Mouse (Mus musculus) left cerebral cortex, postnatal 25 days (tissue): ENCODE measurements around the gene Atp6v0a4. TPM values are rescaled to one million over a fixed set of nuclear protein-coding genes. Genes with fewer than 3 reads are reported as not detected.

Source experiments
- DNase-seq, 2 experiments: peaks; one replicate each; pipeline ENCODE4 v3.0.0; 2022; ENCODE audit warnings: low spot score in 2 of 2, mixed read lengths in 1 of 2
- intact Hi-C: fragments of 180-260 bp; cut with DNase I; formaldehyde crosslinking; loops from one replicate; pipeline ENCODE4 v1.15.1; 2025
- total RNA-seq, 2 experiments: library from RNA; stranded (reverse); gene quantifications; 2 replicates each; pipeline ENCODE4 v1.2.3; 2021

The Atp6v0a4 gene
- total RNA-seq, 2 experiments from 2014 or later, result 1.9 to 3.1 TPM

DNA sequence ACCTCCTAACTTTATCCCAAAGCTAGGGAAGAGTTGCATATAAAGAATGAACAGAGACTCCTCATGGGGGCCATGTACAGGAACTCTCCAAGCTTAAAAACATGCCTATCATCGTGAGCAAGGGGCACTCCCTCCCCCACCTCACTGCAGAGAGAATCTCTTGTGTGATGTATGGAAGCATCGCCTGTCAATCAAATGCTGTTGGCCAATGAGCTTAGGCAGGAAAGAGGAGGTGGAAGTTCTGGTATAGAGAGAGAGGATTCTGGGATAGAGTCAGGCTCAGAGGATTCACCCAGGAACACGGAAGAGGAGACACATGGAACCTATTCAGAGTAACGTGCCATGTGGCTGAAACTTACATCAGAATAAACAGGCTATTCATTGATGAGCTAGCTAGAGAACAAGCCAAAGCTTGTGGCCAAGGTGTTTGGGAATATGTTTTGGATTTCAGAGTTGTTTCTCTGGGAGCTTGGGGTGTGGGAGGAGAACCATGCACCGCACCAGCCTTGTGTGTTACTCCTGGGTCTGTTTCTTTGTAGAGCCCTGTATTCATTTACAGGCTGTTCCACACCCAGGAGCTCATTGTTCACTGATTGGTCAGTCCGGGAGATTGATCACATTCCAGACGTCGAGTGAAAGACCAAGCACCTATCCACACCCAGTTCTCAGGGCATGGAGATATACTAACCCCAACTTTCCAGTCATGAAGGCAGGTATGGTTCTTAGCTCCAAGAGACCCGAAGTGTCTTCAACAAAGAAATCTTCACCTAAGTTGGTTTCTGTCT is 37.0 kb downstream of the Atp6v0a4 start:
- intact Hi-C loops, result no loop called here
- DNase-seq, result no peak

DNA sequence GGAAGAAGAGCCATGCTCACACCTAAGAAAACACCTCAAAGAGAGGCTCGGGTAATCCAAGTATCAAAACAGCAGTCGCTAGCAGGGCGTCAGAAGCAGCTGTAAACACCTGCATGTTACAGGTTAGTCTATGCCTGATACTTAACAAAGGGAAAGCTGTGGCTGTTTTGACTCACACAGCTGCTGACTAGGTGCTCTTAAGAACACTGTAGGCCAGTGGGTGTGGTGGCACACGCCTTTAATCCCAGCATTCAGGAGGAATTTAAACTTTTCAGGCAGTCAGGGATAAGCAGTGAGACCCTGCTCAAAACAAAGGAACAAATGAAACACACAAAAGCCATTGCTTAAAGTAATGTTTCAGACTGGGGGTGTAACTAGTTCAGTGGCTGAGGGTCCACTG is 41.2 kb downstream of the Atp6v0a4 start:
- DNase-seq, result no peak
- intact Hi-C loops, result no loop called here

DNA sequence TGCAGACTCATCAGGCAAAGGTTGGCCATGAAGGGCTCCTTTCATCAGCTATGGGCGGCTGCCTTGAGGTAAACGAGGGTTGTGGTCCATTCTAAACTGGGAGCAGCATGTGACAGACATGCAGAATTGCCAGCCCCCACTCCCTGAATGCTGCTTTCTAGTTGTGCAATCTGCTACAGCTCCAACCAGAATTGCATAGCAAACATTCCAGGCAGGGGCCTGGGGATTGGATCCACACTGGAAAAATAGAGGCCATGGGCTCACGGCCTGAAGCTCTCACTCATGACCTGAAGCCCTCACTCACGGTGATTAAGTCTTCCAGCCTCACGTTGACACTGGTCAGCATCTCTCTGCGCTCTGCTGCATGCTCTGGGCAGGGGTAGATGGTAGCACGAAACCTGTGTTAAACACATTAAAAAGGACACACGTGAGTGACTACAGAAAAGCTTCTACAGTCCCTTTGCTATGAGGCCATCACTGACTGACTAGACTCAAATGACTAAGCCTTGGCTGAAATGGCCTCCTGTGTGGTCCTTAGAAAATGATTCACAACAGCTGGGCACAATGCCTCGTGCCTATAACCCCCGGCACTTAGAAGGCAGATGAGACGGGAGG is 42.6 kb downstream of the Atp6v0a4 start:
- intact Hi-C loops, result no loop called here
- no peak for DNase-seq

DNA sequence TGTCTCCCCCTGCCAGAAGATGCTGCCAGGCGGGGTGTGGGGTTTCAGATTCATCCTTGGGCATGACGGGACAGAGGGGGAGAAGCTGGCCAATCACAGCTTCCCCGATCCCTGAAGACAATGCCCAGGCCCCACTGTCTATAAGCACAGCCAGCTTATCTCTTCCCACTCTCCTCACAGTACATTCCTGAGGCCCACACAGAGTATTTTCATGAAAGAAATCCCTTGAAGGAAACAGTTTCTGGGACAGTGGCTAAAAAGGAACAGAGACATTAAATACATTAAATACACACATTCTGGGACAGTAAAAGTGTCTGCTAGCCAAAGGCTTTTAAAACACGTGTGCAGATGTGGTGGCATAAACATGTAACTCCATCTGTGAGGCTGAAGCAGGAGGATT is 44.0 kb downstream of the Atp6v0a4 start:
- DNase-seq, result peak in 1 of 2 experiments; percentile 53
- intact Hi-C loops, result no loop called here

DNA sequence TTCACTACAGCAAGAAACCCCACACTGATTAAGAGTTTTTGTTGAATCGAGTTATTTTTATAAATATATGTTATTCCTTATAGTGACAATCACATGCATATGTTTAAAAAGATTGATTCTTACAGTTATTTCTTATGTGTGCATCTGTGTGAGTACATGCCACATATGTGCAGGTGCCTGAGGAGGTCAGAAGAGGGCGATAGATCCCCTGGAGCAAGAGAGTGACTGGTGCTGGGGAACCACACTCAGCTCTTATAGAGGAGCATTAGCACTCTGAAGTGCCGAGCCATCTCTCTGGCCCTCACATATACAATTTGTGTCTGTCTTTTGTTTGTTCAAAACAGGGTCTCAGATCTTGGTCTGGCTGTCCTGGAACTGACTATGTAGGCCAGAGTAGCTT is 50.8 kb downstream of the Atp6v0a4 start:
- no peak for DNase-seq
- intact Hi-C loops, result no loop called here

DNA sequence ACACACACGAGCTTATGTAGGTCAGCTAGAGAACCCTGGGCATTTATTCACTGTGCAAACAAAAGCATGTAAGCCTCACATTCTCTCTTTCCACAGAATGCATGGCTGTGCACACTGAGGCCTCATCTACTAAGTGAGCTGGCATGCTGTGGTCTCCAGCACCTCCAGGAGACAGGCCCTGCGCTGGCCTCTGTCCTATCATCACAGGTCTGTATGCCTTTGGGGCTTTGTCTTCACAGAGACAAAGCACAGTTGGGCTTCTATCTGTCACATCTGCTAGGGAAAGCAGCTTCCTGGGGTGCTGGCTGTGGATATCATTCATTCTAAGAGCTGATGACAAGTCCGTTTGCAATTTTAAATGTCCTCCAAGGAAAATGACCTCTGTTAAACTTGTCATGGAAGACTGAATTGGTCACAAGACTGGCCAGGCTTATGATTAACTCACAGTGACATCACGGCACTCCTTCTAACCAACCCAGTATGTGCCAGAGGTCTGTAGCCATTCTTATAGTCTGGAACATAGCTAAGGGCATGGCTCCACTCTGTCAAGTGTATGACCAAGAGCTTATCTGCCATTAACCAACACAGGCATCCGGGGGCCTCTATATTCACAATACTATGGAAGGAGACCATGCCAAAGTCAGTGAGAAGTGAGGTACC is 52.1 kb downstream of the Atp6v0a4 start:
- DNase-seq, result no peak
- intact Hi-C loops, result no loop called here

DNA sequence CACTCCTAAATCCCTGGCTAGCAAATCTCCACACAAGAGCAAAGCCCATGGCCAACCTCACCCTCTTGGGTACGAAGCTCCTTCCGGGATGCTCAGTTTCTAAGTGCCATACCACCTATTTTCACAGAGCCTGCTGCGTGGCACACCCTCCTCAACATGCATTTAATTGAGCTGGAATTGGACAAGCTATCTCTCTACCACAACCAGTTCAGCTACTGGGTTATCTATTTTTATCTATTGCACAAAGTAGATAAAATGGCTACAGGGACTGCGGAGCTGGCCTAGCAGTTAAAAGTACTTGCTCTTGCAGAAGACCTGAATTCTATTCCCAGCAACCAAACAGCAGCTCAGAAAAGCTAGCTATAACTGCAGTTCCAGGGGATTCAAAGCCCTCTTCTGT is 53.1 kb downstream of the Atp6v0a4 start:
- intact Hi-C loops, result no loop called here
- no peak for DNase-seq

DNA sequence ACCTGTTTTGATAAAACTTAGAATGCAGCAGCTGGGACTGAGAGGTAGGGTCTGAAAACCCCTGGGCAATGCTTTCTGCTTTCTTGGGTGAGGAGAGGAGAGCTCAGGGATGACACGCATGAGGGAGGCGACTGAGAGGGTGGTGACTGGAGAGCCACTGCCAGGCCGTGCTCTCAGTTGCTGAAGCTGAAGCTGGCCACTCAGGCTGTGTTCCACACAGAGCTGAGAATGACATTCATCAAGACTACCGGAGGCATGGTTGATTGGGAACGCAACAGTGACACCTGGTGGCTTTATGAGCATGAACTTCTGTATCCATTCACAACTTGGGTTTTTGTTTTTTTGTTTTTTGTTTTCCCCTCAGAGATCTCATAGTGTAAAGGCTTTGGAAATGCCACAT is 58.2 kb downstream of the Atp6v0a4 start:
- intact Hi-C loops, result loop anchor here (1.0 to 5.0 kb wide), 4 partner anchors 59 to 601 kb away; partner anchors contain the start of gene Trim24

DNA sequence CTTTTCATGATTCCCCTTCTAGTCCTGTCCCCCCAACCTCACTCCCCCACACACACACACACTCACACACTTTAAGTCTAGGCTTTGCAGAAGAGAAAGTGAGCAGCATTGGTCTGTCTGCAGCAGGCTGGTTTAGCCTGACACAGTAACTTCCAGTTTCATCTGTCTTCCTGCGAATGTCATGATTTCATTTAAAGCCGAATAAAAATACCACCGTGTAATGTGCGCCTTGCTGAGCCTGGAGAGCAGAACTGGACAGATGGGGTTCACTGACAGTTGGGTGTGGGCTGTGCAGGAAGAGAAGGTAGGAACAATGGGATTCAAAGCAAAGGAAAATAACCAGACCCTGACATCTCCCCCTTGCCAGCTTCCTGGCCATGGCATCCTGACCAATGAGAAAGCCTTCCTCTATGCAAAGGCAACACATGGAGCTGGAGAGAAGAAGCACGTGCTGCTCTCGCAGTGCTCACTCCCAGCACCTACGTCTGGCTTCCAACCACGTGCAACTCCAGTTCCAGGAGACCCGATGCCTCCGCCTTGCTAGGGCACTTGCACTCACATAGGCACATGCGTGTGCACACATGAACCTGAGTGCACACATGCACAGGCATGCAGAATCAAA is 58.8 kb downstream of the Atp6v0a4 start:
- DNase-seq, result peak; percentile 50 to 81
- intact Hi-C loops, result loop anchor here (1.0 to 5.0 kb wide), 4 partner anchors 58 to 601 kb away; partner anchors contain the start of gene Trim24

More for the DNA sequence above, 58.2 kb downstream of the Atp6v0a4 start:
- DNase-seq, result peak; percentile 72 to 73

DNA sequence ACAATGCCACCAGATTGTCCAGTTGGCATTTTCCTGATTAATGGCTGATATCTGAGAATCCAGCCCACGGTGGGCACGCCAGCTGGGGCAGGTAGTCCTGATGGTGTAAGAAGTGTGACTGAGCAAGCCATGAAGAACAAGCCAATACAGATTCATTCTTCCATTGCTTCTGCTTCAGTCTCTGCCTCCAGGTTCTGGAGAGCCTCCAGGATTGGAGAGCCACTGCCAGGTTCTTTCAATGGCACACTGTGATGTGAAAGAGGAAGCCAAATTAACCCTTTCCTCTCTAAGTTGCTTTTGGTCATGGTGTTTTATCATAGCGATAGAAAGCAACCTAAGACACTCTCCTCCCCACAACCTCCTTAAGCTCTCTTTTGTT is 59.3 kb downstream of the Atp6v0a4 start:
- intact Hi-C loops, result loop anchor here (5.0 kb wide), 1 partner anchor 193 kb away; the partner anchor contains the start of gene Trim24
- peak; percentile 44 to 85 for DNase-seq

DNA sequence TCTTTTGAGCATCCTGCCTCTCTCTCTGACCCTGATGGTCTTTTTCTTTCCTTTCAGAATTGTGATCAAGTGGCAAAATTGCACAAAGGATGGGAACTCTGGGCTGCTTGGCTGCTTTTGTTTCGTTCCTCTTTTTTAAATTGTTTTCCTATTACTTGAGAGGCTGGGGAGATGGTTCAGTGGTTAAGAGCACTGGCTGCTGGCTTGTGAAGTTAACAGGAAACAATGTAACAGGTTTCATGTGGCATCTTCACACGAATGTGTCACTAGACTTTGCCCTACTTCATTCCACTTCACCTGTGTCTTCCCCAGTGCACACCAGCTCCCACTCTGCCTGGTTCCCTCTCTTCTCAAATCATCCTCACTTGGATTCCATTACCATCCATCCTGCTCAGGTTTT is 59.8 kb downstream of the Atp6v0a4 start:
- intact Hi-C loops, result loop anchor here (5.0 kb wide), 1 partner anchor 192 kb away; the partner anchor contains the start of gene Trim24
- no peak for DNase-seq

DNA sequence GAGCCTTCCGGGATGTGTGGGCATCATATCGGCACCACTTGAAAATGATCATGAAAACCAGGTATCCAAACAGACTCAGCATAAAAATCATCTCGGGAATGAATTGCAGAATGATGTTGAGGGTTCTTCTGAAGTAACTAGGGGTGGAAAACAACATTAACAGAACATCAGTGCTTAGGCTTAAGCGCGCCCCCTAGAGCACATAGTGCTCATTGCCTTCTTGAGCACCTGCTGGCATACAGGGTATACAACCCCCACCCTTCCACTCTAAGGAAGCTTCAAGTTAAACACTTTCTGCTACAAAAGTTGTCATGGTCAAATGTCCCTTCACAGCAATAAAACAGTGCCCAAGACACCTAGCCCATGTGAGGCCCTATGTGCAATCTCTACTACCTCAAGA is 65.6 kb downstream of the Atp6v0a4 start:
- DNase-seq, result no peak
- intact Hi-C loops, result no loop called here

DNA sequence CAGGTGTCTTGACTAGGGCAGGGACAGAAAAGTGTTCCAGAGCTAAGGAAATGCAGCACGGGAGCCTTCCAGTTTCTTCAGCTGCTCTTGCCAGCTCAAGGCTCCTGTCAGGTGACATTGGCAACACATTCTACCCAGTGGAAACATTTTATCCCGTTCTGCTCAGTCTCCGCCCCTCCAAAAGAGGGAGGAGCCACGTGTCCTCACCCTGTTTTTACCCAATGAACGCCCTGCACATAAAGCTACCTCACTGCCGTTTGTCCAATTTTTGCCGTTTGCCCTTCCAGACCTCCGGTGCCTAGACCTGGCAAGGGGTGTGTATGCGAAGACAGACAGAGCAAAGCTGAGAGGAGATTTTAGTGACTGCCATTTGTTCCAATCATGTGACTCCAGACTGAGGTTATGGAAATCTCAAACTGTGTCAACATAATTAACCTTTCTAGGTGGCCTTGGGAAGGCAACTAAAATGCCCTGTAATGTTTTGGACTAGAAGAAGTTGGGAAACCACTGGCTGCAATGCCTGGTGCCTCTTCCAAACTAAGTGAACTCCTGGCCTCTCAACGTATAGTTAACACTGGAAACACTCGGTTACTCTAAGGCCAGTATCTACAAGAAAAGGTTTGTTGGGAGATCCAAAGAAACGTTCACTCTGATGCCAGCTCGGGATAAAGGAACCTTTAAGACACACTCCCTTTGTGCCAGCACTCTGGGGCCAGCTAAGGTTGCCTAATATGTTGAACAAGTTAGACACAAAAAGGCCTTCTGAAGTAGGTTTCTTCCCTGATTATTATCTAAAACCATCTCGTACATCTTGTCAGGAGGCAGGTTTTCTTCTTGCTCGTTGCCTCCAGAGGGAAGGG is 68.7 kb downstream of the Atp6v0a4 start:
- intact Hi-C loops, result no loop called here

DNA sequence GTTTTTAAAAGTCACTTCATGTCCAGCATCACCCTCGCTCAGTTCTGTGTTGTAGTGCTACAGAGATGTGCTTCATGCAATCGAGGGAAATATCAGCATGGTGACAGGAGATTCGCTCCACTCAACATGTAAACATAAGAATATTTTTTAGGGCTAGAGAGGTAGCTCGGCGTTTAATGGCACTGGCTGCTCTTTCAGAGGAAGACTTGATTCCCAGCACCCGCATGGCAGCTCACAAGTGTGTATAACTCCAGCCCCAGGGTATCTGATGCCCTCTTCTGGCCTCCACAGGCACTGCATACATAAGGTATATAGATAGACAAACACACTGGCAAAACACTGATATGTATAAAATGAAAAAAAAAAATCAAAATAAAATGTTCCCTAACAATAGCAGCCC is 74.8 kb downstream of the Atp6v0a4 start:
- intact Hi-C loops, result no loop called here
- DNase-seq, result no peak

More for the DNA sequence above, 68.7 kb downstream of the Atp6v0a4 start:
- DNase-seq, result no peak

DNA sequence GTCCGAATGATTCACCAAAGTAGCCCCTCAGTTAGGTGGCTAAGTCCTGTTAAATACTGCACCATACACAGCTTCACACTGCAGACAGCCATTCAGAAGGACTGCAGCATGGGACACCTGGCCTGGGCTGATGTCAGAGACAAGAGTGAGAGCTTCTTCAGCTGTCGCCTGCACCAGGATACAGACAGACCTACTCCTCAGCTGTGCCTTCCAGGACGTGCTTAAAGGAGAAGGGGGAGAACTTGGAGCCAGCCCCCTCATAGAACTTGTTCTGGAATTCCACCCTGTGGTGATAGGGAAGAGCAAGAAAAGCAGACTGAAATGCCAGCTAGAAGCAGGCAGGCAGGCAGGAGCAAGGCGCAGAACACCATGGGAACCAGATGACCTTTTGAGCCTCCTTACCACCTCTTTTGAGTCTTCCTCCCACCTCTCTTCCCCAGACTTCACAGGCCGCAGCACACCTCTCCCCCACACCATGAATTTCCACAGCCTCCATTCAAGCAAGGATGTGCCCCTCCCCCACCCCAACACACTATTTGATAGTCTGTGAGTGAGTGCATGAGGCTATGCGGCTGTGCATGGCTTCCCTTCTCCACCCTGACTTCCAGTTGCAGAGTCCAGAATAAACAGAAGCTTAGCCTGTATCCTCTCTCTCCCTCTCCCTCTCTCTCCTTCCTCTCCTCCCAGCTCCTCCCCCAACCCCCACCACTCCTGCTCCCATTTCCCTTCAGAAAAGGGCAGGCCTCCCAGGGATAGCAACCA is 75.4 kb downstream of the Atp6v0a4 start:
- intact Hi-C loops, result no loop called here
- DNase-seq, result no peak

DNA sequence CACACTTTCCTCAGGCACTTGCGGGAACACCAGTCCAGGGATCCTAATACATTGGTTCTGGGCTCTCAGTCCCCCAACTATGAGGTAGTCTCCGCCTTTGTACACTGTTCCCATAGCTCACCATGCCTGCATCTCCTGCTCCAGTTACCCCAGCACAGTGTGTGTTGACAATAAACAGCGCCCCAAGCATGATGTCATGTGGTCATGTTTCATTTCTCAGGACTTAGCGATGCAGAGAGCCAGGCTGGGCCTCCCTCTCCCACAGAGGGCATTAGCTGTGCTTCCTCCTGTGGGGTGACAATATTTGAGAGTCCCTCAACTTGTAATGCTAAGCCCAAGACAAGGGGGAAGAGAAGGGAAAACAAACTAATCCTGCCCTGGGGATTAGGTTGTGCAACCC is 76.4 kb downstream of the Atp6v0a4 start:
- intact Hi-C loops, result no loop called here
- no peak for DNase-seq

DNA sequence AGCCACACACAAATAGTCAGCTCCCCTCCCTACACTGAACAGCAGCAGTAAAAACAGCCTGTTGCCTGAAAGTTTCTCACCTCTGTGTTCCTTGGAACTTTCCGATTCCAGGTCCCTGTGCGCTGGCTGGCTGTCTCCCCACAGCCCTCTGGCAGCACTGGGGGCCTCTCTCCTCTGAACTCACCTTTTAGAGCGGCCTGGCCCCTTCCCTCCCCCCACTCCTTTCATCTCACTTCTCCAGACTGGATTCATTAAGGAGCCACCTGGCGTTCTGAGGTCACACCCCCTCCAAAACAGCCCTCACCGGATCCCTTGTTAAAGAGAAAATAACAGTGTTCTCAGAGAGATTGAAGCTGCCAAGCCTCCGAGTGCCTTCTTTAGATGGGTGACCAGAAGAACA is 77.5 kb downstream of the Atp6v0a4 start, which contains the start of gene Svopl:
TSS of gene Svopl (minus strand) at position 159 of the 400 bp plus-strand sequence.
- DNase-seq, result no peak
- intact Hi-C loops, result no loop called here

DNA sequence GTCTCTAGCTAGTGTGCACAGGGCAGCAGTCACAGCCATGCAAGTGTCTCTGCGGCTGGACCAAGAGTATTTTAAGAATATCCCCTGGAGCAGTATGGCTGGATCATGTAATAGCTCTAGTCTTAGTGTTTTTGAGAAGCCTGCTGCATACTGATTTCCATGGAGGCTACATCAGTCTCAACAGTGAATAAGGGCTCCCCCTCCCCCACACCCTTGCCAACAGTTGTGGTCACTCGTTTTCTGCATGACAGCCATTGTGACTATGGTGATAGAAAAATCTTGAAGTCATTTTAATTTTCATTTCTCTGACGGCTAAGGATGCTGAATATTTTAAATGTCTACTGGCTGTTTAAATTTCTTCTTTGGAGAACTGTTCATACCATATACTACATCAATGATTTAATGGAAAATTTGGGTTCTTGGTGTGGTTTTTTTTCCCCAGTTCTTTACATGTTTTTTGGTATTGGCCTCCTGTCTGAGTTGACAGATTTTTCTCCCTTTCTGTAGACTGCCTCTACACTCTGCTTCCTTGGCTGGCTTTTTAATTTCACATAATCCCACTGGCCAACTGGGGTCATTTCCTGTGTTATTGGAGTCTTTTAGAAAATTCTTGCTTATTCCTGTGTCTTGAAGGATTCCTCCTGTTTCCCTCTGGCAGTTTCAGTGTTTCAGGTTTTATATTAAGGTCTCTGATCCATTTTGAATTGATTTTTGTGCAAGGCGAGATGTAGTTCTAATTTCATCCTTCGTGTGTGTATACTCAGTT is 91.4 kb downstream of the Atp6v0a4 start:
- intact Hi-C loops, result no loop called here

More for the DNA sequence above, 91.4 kb downstream of the Atp6v0a4 start:
- DNase-seq, result no peak
